Mouse (Mus musculus): ENCODE data around the gene Slc1a7.

GRCm38 (mm10) chr4:107920336-107920735 lies 47.8 kb upstream of the Slc1a7 start:
- TF ChIP-seq CTCF (IDR thresholded peaks at IDR 0.05) (no peak), POLR2A (IDR thresholded peaks at IDR 0.05; ENCODE audit: insufficient read depth, low read depth, low read length) (no peak)
